Mouse (Mus musculus): ENCODE measurements around the gene Cacna1c. TPM values are rescaled to one million over a fixed set of nuclear protein-coding genes. Genes with fewer than 3 reads are reported as not detected.

The Cacna1c gene
- total RNA-seq, 1 experiment, result 0.98 TPM

DNA sequence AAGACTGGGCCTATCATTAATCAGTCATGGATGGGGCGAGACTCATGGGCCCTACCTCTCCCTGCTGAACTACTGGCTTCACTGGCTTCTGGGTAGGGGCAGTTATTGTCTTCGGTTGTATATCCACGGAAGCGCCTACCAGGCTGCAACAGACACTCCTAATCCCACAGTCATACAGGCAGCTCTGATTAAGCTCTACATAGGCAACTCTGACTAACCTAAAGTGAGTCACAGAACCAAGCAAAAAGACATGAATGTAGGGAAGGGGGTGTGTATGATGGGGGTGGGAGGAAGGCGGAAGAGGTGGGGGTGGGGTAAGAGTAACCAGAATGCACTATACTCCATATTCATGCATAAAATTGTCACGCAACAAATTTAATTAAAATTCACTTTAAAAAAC lies 518.9 kb downstream of the Cacna1c start:
- Histone ChIP-seq H3K9me3 (ENCODE audit: control insufficient read depth, insufficient read depth, low read depth, low read length) (no peaks in the 10 kb centered on the region), H3K27ac (ENCODE audit: insufficient read depth, low read depth, low read length, poor library complexity, severe bottlenecking) (no peak overlapping the region), H3K4me3 (ENCODE audit: insufficient read depth in 1 of 2, low read depth in 1 of 2, low read length in 2 of 2, poor library complexity in 1 of 2, severe bottlenecking in 1 of 2) (no peak overlapping the region), H3K9ac (ENCODE audit: insufficient read depth, low read depth, low read length, poor library complexity, severe bottlenecking) (no peak overlapping the region), H3K4me1 (ENCODE audit: control insufficient read depth in 2 of 2, insufficient read depth in 2 of 2, low read length in 2 of 2, poor library complexity in 1 of 2) (no peaks in the 10 kb centered on the region), H3K36me3 (ENCODE audit: control insufficient read depth, insufficient read depth, low read length, poor library complexity, severe bottlenecking) (no peaks in the 10 kb centered on the region)
- no peak for DNase-seq (ENCODE audit: low read depth, low spot score)
- no peak for TF ChIP-seq ZC3H11A (IDR thresholded peaks at IDR 0.05; ENCODE audit: borderline replicate concordance, low read depth, low read length)
- TF ChIP-seq CHD2 (IDR thresholded peaks at IDR 0.05; ENCODE audit: low read depth, low read length), result no peak
- TF ChIP-seq HCFC1 (IDR thresholded peaks at IDR 0.05; ENCODE audit: borderline replicate concordance, insufficient read depth, low read length), result no peak
- TF ChIP-seq ZNF384 (IDR thresholded peaks at IDR 0.05; ENCODE audit: low read depth, low read length), result no peak
- no peak for TF ChIP-seq MAFK (IDR thresholded peaks at IDR 0.05; ENCODE audit: insufficient read depth, low read depth, low read length)
- in situ Hi-C loops (cut with MboI; ENCODE audit: low sequenced_read_pairs in 2 of 2, unreplicated experiment in 2 of 2), result no loop called here

DNA sequence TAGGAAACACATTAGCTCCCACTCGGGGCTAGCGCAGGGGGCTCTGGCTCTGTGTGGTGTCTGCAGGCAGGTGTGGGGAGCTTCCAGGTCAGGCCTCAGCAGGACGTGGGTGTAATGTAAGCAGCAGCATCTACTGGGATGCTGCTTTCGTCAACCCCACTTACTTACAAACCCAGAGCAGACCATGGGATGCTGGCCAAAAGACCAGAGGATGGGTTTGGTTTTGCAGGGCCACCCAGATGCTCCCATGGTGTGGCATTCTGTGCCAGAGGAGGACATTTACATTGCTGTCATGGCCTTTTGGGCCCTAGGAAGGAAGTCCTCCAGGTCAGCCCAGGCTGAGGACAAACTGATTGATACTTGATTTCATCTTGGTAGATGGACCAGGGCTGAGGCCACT lies 521.4 kb downstream of the Cacna1c start:
- no peaks in the 10 kb centered on the region for H3K36me3 ChIP-seq (ENCODE audit: control insufficient read depth, insufficient read depth, low read length, poor library complexity, severe bottlenecking)
- TF ChIP-seq HCFC1 (IDR thresholded peaks at IDR 0.05; ENCODE audit: borderline replicate concordance, insufficient read depth, low read length), result no peak
- no peak for TF ChIP-seq MAFK (IDR thresholded peaks at IDR 0.05; ENCODE audit: insufficient read depth, low read depth, low read length)
- no peak for TF ChIP-seq ZC3H11A (IDR thresholded peaks at IDR 0.05; ENCODE audit: borderline replicate concordance, low read depth, low read length)
- TF ChIP-seq ZNF384 (IDR thresholded peaks at IDR 0.05; ENCODE audit: low read depth, low read length), result no peak
- TF ChIP-seq CHD2 (IDR thresholded peaks at IDR 0.05; ENCODE audit: low read depth, low read length), result no peak
- H3K9me3 ChIP-seq (ENCODE audit: control insufficient read depth, insufficient read depth, low read depth, low read length), result no peaks in the 10 kb centered on the region
- DNase-seq (ENCODE audit: low read depth, low spot score), result no peak
- H3K4me1 ChIP-seq (ENCODE audit: control insufficient read depth in 2 of 2, insufficient read depth in 2 of 2, low read length in 2 of 2, poor library complexity in 1 of 2), result no peaks in the 10 kb centered on the region
- in situ Hi-C loops (cut with MboI; ENCODE audit: low sequenced_read_pairs in 2 of 2, unreplicated experiment in 2 of 2), result no loop called here
- H3K9ac ChIP-seq (ENCODE audit: insufficient read depth, low read depth, low read length, poor library complexity, severe bottlenecking), result no peak overlapping the region
- no peak overlapping the region for H3K4me3 ChIP-seq (ENCODE audit: insufficient read depth in 1 of 2, low read depth in 1 of 2, low read length in 2 of 2, poor library complexity in 1 of 2, severe bottlenecking in 1 of 2)
- H3K27ac ChIP-seq (ENCODE audit: insufficient read depth, low read depth, low read length, poor library complexity, severe bottlenecking), result no peak overlapping the region

DNA sequence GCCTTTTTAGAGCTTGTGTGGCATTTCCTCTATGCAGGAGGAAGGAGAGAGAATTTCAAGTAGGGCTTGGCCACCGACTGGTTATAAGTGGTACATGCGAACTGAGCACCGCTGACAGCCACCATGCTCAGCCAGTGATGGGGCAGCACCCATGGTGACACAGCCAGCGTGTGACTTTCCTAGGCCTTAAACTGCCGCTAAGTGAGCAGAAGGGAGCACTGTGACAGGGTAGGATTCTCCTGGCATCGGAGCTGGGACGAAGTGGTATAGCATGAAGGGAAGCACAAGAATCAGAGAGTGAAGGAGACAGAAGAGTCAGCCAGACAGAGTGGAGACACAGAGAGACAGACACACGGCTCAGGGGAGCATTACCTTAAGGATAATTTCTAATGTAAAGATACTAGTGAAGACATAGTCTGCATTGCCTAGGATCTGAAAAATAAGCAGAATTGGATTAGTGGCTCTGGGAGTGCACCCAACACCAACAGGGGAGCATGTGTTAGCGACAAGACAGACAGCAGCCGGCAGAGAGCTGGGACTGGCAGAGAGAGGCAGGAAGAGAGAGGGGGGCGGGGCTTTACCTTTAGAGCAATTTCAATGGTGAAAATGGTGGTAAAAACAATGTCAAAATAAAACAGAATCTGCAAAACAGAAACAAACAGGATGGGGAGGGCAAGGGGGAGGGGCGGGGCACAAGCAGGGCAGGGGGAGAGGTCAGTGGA lies 522.1 kb downstream of the Cacna1c start:
- Histone ChIP-seq H3K9ac (ENCODE audit: insufficient read depth, low read depth, low read length, poor library complexity, severe bottlenecking) (no peak overlapping the region), H3K36me3 (ENCODE audit: control insufficient read depth, insufficient read depth, low read length, poor library complexity, severe bottlenecking) (no peaks in the 10 kb centered on the region), H3K4me3 (ENCODE audit: insufficient read depth in 1 of 2, low read depth in 1 of 2, low read length in 2 of 2, poor library complexity in 1 of 2, severe bottlenecking in 1 of 2) (no peak overlapping the region), H3K27ac (ENCODE audit: insufficient read depth, low read depth, low read length, poor library complexity, severe bottlenecking) (no peak overlapping the region), H3K9me3 (ENCODE audit: control insufficient read depth, insufficient read depth, low read depth, low read length) (no peaks in the 10 kb centered on the region), H3K4me1 (ENCODE audit: control insufficient read depth in 2 of 2, insufficient read depth in 2 of 2, low read length in 2 of 2, poor library complexity in 1 of 2) (no peaks in the 10 kb centered on the region)
- in situ Hi-C loops (cut with MboI; ENCODE audit: low sequenced_read_pairs in 2 of 2, unreplicated experiment in 2 of 2), result no loop called here
- DNase-seq (ENCODE audit: low read depth, low spot score), result no peak
- TF ChIP-seq ZC3H11A (IDR thresholded peaks at IDR 0.05; ENCODE audit: borderline replicate concordance, low read depth, low read length) (no peak), CHD2 (IDR thresholded peaks at IDR 0.05; ENCODE audit: low read depth, low read length) (no peak), HCFC1 (IDR thresholded peaks at IDR 0.05; ENCODE audit: borderline replicate concordance, insufficient read depth, low read length) (no peak), MAFK (IDR thresholded peaks at IDR 0.05; ENCODE audit: insufficient read depth, low read depth, low read length) (no peak)

DNA sequence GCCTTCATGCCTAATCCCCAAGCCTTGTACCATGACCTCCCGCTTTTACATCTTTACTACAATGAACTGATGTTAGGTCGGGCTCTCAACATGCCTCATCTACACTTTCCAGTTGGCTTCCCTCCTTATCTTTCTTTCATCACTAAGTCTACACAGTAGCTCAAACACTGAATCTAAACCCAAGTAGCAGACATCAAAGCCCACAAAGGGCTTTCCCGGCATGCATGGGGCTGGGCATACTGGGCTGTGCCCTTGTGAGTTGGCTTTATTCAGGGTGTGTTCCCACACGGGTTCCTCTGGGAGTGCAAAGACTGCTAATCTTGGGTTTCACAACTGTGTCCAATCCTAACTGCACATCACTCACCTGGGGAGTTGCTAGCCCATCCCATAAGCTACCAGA lies 542.9 kb downstream of the Cacna1c start:
- no peak for TF ChIP-seq MAFK (IDR thresholded peaks at IDR 0.05; ENCODE audit: insufficient read depth, low read depth, low read length)
- H3K9ac ChIP-seq (ENCODE audit: insufficient read depth, low read depth, low read length, poor library complexity, severe bottlenecking), result no peak overlapping the region
- DNase-seq (ENCODE audit: low read depth, low spot score), result no peak
- in situ Hi-C loops (cut with MboI; ENCODE audit: low sequenced_read_pairs in 2 of 2, unreplicated experiment in 2 of 2), result no loop called here
- H3K36me3 ChIP-seq (ENCODE audit: control insufficient read depth, insufficient read depth, low read length, poor library complexity, severe bottlenecking), result no peaks in the 10 kb centered on the region
- no peaks in the 10 kb centered on the region for H3K4me1 ChIP-seq (ENCODE audit: control insufficient read depth in 2 of 2, insufficient read depth in 2 of 2, low read length in 2 of 2, poor library complexity in 1 of 2)
- no peaks in the 10 kb centered on the region for H3K9me3 ChIP-seq (ENCODE audit: control insufficient read depth, insufficient read depth, low read depth, low read length)
- no peak overlapping the region for H3K4me3 ChIP-seq (ENCODE audit: insufficient read depth in 1 of 2, low read depth in 1 of 2, low read length in 2 of 2, poor library complexity in 1 of 2, severe bottlenecking in 1 of 2)
- no peak overlapping the region for H3K27ac ChIP-seq (ENCODE audit: insufficient read depth, low read depth, low read length, poor library complexity, severe bottlenecking)
